Mouse (Mus musculus): ENCODE measurements around the gene Cntnap2.
"Not testable (repeated sequence)": the region's sequence is repeated elsewhere in the genome, so short reads cannot be mapped to it uniquely, and the experiment has no call there.

Gene Cntnap2

GRCm38 (mm10) chr6:47225391-47225790 lies 2166.2 kb downstream of the Cntnap2 start:
- not testable (repeated sequence) for DNase-seq (ENCODE audit: extremely low spot score, low read depth, low spot score)

GRCm38 (mm10) chr6:47227601-47228000 lies 2168.4 kb downstream of the Cntnap2 start:
- DNase-seq (ENCODE audit: extremely low spot score, low read depth, low spot score) = no peak

GRCm38 (mm10) chr6:47228676-47229317 lies 2169.6 kb downstream of the Cntnap2 start:
- DNase-seq (ENCODE audit: extremely low spot score, low read depth, low spot score) = no peak

GRCm38 (mm10) chr6:47231513-47231912 lies 2172.4 kb downstream of the Cntnap2 start:
- no peak for DNase-seq (ENCODE audit: extremely low spot score, low read depth, low spot score)

- DNase-seq (ENCODE audit: extremely low spot score, low read depth, low spot score) = no peak
Observed at GRCm38 (mm10) chr6:47239376-47239921, 2180.3 kb downstream of the Cntnap2 start.

- DNase-seq (ENCODE audit: extremely low spot score, low read depth, low spot score) = no peak
Observed at GRCm38 (mm10) chr6:47241379-47241778, 2182.2 kb downstream of the Cntnap2 start.

- peak; percentile 96 for DNase-seq (ENCODE audit: extremely low spot score, low read depth, low spot score)
Observed at GRCm38 (mm10) chr6:47243863-47244606, 2184.9 kb downstream of the Cntnap2 start.

GRCm38 (mm10) chr6:47244642-47245041 lies 2185.5 kb downstream of the Cntnap2 start:
- DNase-seq (ENCODE audit: extremely low spot score, low read depth, low spot score) = no peak

- DNase-seq (ENCODE audit: extremely low spot score, low read depth, low spot score) = no peak
Observed at GRCm38 (mm10) chr6:47255270-47255669, 2196.1 kb downstream of the Cntnap2 start.

GRCm38 (mm10) chr6:47256227-47256887 lies 2197.2 kb downstream of the Cntnap2 start:
- no peak for DNase-seq (ENCODE audit: extremely low spot score, low read depth, low spot score)

GRCm38 (mm10) chr6:47256918-47257506 lies 2197.9 kb downstream of the Cntnap2 start:
- DNase-seq (ENCODE audit: extremely low spot score, low read depth, low spot score) = peak; percentile 73

GRCm38 (mm10) chr6:47259626-47260114 lies 2200.5 kb downstream of the Cntnap2 start:
- DNase-seq (ENCODE audit: extremely low spot score, low read depth, low spot score) = no peak

- no peak for DNase-seq (ENCODE audit: extremely low spot score, low read depth, low spot score)
Observed at GRCm38 (mm10) chr6:47267236-47267635, 2208.1 kb downstream of the Cntnap2 start.

- no peak for DNase-seq (ENCODE audit: extremely low spot score, low read depth, low spot score)
Observed at GRCm38 (mm10) chr6:47269455-47269854, 2210.3 kb downstream of the Cntnap2 start.

- no peak for DNase-seq (ENCODE audit: extremely low spot score, low read depth, low spot score)
Observed at GRCm38 (mm10) chr6:47271576-47271975, 2212.4 kb downstream of the Cntnap2 start.

GRCm38 (mm10) chr6:47272606-47273575 lies 2213.7 kb downstream of the Cntnap2 start:
- DNase-seq (ENCODE audit: extremely low spot score, low read depth, low spot score) = no peak

- DNase-seq (ENCODE audit: extremely low spot score, low read depth, low spot score) = no peak
Observed at GRCm38 (mm10) chr6:47275065-47275464, 2215.9 kb downstream of the Cntnap2 start.

GRCm38 (mm10) chr6:47279183-47279582 lies 2220.0 kb downstream of the Cntnap2 start:
- no peak for DNase-seq (ENCODE audit: extremely low spot score, low read depth, low spot score)

GRCm38 (mm10) chr6:47281584-47281983 lies 2222.4 kb downstream of the Cntnap2 start:
- no peak for DNase-seq (ENCODE audit: extremely low spot score, low read depth, low spot score)

- no peak for DNase-seq (ENCODE audit: extremely low spot score, low read depth, low spot score)
Observed at GRCm38 (mm10) chr6:47284794-47285193, 2225.6 kb downstream of the Cntnap2 start.

Data from hindlimb bud, embryonic 11.5 days (tissue).